Mouse (Mus musculus) ZHBTc4 (cell line): ENCODE measurements around the gene Scimp.
A peak's percentile ranks its signal among the peaks of the same experiment; 100 is the strongest.
"Not testable (repeated sequence)": the region's sequence is repeated elsewhere in the genome, so short reads cannot be mapped to it uniquely, and the experiment has no call there.

Source experiments
- DNase-seq: peaks from one replicate; pipeline ENCODE4 v3.0.0-alpha.2; 2011; ENCODE audit warnings: low read depth, low spot score

The Scimp gene

DNA sequence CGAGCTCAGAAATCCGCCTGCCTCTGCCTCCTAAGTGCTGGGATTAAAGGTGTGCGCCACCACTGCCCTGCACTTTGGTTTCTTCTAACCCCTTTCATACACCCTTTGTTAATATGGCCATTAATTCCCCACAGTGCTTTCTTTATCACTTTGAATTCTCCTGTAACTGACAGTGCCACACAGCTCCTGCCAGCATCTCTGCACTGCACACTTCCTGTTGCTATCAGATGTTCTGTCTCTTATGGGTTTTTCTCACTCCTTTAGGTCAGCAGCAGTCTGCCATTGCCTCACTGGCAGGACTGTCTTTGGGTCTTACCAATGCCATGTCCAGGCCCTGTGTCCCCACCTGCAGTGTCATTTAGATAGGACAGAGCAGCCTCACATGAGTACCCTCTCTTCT is 41.6 kb downstream of the Scimp start:
- no peak for DNase-seq

DNA sequence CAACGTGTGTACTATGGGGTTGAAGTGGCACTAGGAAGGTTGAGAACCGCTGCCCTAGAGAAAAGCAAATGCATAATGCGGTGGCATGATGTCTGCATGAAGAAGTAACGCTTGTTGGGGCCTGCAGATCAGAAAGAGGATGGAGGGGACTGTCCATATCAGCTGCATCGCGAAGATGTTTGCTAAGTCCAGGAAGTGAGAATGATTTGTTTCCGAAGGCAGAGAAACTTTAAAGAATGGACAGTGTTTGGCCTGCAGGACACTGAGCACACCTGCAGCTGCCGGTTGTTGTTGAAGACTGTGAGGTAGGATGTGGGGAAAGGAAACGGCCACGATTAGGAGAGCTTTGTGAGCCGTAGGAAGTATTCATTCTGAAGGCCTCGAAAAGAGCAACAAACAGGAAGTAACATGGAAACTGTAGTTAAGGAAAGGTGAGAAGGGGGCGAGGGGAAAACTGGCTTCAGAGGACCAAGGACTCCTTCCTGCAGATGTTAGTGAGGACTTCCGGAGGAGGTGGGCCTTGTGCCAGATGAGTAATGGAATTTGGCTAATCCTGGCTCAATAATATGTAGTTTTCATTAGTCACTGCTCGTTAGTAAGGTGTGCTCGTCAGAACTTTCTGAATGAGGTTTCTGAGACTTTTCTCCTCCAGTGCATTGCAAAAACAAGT is 46.5 kb downstream of the Scimp start:
- DNase-seq = no peak

DNA sequence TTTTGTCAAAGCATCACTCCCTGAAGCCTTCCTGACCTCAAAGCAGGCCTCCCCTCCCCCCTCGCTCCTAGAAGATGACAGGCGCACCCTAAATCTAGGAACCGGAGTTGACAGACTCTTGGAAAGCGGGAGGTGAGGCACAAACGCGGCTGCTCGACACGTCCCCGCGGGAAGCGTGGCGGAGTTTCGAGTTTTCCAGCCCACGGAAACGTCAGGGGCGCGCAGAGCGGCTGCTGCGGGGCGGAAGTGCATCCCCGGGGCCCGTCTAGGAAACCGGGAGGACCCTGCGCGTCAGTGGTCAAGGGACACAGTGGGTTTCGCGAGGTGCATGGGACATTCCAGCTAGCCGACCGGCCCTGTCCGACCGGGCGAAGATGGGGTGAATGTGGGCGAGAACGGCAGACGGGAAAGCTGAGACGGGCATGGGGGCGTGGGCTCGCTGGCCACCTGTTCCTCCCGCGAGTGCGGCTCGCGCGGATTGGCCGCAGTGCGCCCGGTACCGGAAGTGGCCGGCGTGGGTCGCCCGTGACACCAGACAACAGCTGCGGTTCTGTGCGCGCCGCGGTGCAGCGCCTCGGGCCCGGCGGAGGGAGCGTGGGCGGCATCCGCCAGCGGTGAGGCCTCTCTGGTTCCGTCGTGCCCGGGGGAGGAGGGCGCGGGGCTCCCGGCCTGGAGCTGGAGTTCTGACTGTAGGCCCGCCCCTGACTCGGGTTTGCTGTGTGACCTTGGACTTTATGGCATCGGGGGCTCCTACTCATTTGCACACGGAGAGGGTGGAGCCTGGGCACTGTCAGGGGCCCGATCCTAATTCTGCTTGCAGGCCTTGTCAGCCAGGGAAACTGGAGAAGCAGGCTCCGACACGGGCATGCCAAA is 48.2 kb downstream of the Scimp start, which contains the start of gene Zfp3:
Zfp3 (plus strand) TSS at position 274 of the 873 bp plus-strand sequence.
- DNase-seq = peak; percentile 81

DNA sequence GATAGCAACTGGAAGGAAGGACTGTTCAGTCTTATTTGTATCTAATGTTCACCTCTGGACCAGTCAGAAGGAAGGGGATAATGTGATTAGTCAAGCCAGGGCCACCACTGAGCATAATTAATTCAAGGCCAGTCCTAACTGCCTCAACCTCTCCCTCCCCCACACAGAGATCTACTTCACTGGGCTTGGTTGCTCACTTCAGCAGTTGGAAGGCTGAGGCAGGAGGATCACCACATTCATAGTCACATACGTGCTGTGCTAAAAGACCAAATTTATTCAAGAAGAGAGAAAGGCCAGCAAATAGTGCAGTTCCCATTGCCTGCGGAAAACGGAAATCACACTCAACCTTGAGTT is 48.8 kb downstream of the Scimp start:
- peak; percentile 72 for DNase-seq

DNA sequence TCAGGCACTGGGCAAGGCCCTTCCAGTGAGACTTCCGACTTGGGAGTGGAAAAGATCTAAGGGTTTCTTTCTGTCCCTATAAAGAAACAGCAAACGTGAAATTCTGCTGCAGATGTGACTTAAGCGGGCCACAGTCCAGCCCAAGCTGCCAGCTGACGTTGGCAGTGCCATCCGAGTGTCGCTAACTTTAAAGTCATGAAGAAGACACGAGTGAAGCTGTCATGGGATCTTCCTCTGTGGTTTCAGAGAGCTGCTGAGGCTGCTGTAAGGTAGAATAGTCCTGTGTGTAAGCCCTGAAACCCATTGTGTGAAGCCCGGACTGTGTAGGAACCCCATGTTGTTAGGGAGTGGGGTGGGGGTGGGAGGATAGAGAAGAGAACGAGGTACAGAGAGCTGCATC is 49.7 kb downstream of the Scimp start:
- no peak for DNase-seq

DNA sequence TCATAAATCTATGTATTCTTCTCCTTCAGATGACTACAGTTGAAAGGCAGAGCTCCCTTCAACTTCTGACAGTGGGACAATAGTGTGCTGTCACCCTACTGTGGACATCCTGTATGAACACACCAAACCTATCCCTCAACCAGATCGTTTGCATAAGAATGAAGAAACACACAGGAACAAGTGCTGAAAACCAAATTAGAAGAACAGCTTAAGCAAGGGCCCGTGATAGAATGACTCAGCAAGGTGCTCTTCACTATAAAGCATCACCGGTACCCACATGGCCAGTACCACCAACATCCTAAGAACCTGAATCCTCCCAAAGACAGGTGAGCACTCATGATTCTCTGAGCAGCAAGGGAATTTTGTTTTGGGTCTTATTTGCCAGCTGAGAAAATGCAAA is 51.9 kb downstream of the Scimp start:
- DNase-seq = not testable (repeated sequence)

DNA sequence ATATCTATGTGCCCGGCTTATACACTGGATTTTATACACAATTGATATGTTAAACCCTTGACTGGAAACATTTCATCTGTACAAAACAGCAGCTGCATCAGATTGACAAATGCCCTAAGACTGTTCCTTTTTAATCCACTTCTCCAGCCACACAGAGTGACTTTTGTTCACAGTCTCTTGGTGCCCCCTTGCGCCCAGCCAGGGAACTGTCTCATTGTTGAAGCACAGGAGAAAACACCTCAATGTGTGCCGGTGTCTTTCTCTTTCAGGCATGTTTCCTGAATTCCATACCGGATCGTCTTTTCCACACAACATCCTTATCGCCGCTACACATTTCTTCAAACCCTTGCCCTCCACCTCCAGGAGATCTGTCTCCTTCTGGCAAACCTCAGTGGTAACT is 56.7 kb downstream of the Scimp start:
- DNase-seq = peak; percentile 81

DNA sequence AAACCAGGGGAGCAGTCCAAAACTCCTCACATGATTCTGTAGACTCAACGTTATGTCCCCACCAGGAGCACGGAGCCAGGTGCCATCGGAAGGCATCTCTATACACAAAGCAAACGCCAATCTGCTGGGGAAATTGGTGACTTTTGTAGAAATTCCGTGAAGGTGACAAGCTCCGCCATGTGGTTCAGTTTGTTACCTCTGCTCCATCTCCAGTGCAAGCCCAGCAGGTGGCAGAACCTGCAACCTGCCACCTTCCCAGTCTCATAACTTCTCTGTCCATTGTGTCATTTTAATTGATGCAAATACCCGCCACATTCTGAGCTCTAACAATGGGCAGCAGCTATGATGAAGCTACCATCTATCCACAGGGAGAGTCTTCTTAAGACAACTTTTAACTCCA is 57.4 kb downstream of the Scimp start:
- no peak for DNase-seq

DNA sequence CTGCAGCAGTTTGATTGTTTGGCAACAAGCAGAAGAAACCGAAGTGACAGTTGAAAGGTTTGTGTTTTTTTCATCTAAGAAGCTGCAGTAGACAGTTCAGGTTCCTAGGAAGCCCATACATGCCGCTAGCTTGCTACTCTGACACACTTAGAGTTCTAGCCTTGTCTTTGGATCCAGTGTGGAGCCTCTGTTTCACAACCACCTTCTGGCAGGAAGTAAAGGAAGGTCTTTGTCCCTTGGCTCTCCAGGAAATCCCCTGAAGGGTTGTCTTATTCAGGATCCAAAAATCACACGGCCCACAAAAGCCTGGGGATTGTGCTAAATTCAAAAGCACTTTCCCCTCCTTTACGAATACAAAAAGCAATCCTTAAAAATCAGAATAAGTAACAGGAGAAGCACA is 57.9 kb downstream of the Scimp start:
- no peak for DNase-seq

DNA sequence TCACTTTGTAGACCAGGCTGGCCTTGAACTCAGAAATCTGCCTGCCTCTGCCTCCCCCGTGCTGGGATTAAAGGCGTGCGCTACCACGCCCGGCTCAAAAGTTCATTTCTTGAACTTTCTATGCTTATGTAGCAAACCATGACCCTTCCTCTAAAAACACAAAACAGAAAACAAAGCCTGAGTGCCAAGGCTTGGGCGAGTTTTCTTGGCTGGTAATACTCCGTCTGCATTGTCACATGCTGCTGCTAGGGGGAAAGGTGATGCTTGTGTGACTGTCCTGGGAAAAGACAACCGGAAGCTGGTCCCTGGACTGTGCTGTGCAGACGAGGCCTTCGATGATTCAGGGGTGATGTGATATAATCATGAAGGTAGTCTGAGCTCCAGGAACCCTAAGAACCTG is 59.2 kb downstream of the Scimp start:
- DNase-seq = no peak

DNA sequence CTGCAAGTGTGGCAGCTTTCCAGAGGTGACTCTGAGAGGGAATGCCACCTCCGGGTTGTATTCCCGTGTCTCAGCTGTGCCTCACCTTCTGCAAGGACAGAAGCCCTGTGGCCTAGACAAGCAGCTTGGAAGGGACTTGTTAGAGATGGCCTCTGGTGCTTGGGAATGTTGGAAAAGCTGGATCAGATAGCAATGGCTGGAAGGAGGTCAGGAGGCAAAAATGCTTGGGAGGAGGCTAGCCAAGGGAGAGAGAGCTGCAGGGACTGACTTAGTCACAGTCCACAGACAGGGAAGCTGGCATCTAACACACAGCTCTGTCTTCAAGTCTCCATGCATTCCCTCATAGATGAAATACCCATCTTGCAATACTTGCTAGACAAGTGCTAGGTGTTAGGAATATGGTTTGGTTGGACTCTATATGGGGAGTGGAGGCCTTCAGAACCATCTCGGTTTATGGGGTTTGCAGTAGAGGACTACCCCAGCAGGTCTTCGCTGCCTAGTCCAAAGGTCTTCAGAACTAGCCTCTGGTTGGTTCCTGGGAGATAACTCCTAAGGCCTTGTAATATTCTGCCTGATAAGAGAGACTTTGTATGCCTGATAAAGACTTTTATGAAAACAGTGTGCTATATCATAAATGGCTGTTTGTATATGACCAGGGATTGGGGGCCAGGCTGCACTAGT is 59.9 kb downstream of the Scimp start:
- DNase-seq = no peak

DNA sequence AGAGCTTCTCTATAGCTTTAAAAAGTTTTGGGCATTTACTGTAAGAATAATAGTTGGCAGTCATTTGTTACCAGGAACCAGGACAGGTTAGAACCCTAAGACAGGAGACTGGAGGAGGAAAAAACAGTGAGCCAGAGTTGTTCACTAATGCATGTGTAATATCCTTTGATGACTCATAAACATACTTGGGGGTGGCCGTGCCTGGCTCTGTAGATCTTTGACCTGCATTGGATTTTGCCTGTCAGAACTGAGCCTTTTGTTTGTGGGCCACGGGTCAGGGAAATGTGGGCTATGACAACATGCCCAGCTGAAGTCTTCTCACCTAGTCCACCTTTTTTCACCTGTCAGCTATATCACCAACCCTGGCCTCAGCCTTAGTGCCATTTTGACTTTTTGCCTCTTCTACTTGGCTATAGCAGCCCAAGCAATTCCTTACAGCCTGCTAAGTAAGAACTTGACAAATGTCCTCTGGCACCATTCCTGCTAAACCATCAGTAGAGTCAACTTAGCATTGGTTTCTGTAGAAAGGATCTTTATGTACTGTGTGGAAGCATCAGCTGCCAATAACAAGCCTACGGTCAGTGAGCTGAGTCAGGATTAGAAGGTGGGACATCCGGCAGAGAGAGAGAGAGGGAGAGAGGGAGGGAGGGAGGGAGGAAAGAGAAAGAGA is 64.4 kb downstream of the Scimp start:
- no peak for DNase-seq

DNA sequence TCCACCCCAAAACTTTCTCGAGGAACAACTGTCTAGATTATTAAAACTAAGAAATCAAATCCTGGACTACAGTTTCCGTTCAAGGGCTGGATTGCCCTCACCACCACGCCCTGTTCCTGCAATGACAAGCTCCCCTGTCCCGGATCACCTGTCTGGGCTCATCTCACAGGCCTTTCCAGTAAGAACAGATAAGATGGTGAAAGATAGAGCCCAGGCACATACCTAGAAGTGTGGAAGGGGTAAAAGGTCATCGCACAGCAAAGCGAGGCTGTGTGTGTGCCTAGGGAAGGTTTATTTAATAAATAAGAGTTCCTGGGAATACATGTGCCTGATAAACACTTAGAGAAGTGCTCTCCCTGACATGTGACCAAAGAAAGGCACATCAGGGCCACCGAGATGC is 66.8 kb downstream of the Scimp start:
- no peak for DNase-seq

DNA sequence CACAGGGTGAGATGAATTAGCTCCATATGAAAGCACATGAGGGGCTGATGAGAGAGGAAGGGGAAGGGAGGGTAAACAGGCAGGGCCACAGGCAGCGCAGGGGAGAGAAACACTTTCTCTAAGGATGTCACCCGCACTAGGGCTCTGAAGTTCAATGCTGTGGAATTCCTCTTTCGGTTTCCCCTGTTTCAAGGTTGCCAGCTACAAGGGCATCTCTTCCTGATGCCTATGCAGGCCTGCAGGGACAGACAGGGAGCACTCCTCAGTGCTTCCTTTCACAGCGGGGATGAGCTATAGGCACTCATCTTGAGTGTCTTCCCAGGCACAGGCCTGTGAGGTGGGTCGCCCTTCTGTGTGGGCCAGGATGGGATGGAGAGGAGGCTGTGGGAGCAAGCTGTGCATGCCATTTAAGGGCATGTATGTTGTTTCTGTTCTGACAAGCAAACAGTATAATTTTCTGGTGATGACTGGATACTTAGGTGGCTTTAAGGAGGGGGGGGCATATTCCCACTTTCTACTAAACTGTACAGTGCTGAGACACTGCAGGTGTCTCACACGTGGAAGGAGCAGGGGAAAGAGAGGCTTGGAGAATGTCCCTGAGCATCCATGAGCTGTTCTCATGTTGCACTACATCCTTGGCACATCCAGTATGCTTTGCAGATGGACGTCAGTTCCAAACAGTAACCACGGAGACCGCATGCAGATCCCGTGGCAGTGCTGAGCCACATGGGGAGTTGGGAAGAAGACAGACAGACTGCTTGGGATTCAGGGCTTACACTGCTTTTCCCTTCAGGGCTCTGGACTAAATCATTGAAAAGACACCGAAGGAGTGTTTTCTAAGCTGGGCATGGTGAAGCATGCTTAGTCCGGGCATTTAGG is 69.6 kb downstream of the Scimp start:
- DNase-seq = peak; percentile 17

DNA sequence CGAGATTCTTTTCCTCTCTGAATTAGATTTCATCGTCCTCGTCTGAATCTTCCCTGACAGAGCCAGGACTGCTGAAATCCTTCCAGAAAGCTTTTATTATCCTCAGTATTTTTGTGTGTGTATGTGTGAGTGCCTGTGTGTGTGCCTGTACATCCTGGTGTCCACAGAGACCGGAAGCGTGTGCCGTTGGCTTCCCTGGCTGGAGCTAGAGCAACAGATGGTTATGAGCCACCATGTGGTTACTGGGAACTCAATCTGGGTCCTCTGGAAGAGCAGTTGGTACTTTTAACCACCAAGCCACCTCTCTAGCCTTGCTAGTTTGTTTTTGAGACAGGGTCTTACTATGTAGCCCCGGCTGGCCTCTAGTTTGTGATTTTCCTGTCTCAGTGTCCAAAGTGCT is 70.3 kb downstream of the Scimp start:
- DNase-seq = no peak

DNA sequence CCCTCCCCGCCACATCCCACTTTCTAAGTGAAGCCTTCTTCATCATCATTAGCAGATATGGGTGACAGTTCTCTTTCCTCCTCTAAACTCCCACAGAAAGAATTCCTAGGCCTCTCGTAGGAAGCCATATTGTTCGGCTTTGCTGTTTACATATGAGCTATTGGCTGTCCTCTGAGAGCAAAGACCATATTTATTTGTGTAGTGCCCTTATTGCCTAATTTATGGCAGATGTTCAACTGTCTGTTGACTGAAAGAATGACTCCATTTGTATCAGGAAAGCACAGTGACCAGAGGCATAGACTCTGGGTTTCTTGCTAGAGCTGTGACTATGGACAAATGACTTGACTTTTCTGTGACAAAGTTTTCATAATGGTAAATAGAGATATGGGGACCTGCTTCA is 70.8 kb downstream of the Scimp start:
- no peak for DNase-seq
